Mouse (Mus musculus): ENCODE measurements around the gene 1700018B08Rik. TPM values are rescaled to one million over a fixed set of nuclear protein-coding genes. Genes with fewer than 3 reads are reported as not detected.

The 1700018B08Rik gene
- total RNA-seq, 1 experiment: 2.6 TPM

DNA sequence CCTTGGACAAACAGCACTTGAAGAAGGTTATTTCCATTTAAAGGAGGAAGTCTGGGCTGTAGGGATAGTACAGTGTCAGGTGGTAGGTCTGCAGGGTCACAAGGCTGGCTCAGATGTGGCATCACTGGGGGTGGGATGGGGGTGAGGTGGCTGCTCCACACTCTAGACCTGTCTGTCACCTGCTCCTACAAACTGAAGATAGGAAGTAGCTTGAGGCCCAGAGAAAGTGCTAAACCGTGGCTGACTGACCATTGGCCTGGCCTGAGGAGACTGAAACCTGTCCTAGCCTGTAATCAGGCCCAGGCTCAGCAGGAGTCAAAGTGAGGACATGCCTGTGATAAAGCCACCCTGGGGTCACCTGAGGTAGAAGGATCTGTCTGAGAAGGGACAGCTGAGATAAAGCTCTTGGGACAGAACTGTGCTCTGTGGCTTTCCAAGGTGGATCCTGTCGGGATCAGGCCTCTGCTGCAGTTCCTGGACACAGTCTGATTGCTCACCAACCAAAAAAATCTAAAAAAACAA lies 45.1 kb upstream of the 1700018B08Rik start:
- DNase-seq (ENCODE audit: low read depth, low spot score): no peak
- Histone ChIP-seq H3K27ac (ENCODE audit: insufficient read depth, low read depth, low read length, poor library complexity, severe bottlenecking) (no peak overlapping the region), H3K36me3 (ENCODE audit: control insufficient read depth, insufficient read depth, low read length, poor library complexity, severe bottlenecking) (peaks cover 16% of the 10 kb centered on the region; the same call in 1 of the 2 replicates), H3K9ac (ENCODE audit: insufficient read depth, low read depth, low read length, poor library complexity, severe bottlenecking) (no peak overlapping the region), H3K4me3 (ENCODE audit: insufficient read depth in 1 of 2, low read depth in 1 of 2, low read length in 2 of 2, poor library complexity in 1 of 2, severe bottlenecking in 1 of 2) (no peak overlapping the region), H3K4me1 (ENCODE audit: control insufficient read depth in 2 of 2, insufficient read depth in 2 of 2, low read length in 2 of 2, poor library complexity in 1 of 2) (peaks cover 0 to 23% of the 10 kb centered on the region in 2 experiments; a peak in 1 of 4 replicates), H3K9me3 (ENCODE audit: control insufficient read depth, insufficient read depth, low read depth, low read length) (no peaks in the 10 kb centered on the region)
- in situ Hi-C loops (cut with MboI; ENCODE audit: low sequenced_read_pairs in 2 of 2, unreplicated experiment in 2 of 2): no loop called here
- TF ChIP-seq HCFC1 (IDR thresholded peaks at IDR 0.05; ENCODE audit: borderline replicate concordance, insufficient read depth, low read length) (no peak), ZC3H11A (IDR thresholded peaks at IDR 0.05; ENCODE audit: borderline replicate concordance, low read depth, low read length) (no peak), MAFK (IDR thresholded peaks at IDR 0.05; ENCODE audit: insufficient read depth, low read depth, low read length) (no peak), CHD2 (IDR thresholded peaks at IDR 0.05; ENCODE audit: low read depth, low read length) (no peak), ZNF384 (IDR thresholded peaks at IDR 0.05; ENCODE audit: low read depth, low read length) (no peak)

DNA sequence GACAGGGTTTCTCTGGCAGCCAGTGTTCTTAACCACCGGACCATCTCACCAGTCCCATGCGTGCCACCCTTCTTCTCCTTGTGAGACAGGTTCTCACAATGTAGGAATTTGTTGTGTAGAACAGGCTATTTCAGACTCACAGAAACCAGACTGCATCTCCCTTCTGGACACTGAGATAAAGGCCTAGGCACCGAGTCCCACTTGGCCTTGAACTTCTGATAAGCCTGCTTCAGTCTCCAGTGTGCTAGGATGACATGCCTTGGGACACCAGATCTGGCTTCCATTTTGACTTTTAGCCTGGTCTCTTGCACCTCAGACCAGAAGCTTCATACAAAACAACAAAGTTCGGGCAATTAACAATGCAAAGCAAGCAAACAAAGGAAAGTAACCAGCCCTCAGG lies 44.6 kb upstream of the 1700018B08Rik start:
- Histone ChIP-seq H3K4me3 (ENCODE audit: insufficient read depth in 1 of 2, low read depth in 1 of 2, low read length in 2 of 2, poor library complexity in 1 of 2, severe bottlenecking in 1 of 2) (no peak overlapping the region), H3K27ac (ENCODE audit: insufficient read depth, low read depth, low read length, poor library complexity, severe bottlenecking) (no peak overlapping the region), H3K4me1 (ENCODE audit: control insufficient read depth in 2 of 2, insufficient read depth in 2 of 2, low read length in 2 of 2, poor library complexity in 1 of 2) (peaks cover 1 to 23% of the 10 kb centered on the region in 2 experiments; a peak in 2 of 4 replicates), H3K9me3 (ENCODE audit: control insufficient read depth, insufficient read depth, low read depth, low read length) (no peaks in the 10 kb centered on the region), H3K36me3 (ENCODE audit: control insufficient read depth, insufficient read depth, low read length, poor library complexity, severe bottlenecking) (peaks cover 11% of the 10 kb centered on the region; the same call in 1 of the 2 replicates), H3K9ac (ENCODE audit: insufficient read depth, low read depth, low read length, poor library complexity, severe bottlenecking) (no peak overlapping the region)
- no peak for TF ChIP-seq MAFK (IDR thresholded peaks at IDR 0.05; ENCODE audit: insufficient read depth, low read depth, low read length)
- no peak for TF ChIP-seq ZNF384 (IDR thresholded peaks at IDR 0.05; ENCODE audit: low read depth, low read length)
- no peak for TF ChIP-seq HCFC1 (IDR thresholded peaks at IDR 0.05; ENCODE audit: borderline replicate concordance, insufficient read depth, low read length)
- TF ChIP-seq ZC3H11A (IDR thresholded peaks at IDR 0.05; ENCODE audit: borderline replicate concordance, low read depth, low read length): no peak
- no peak for TF ChIP-seq CHD2 (IDR thresholded peaks at IDR 0.05; ENCODE audit: low read depth, low read length)
- in situ Hi-C loops (cut with MboI; ENCODE audit: low sequenced_read_pairs in 2 of 2, unreplicated experiment in 2 of 2): no loop called here
- DNase-seq (ENCODE audit: low read depth, low spot score): no peak

DNA sequence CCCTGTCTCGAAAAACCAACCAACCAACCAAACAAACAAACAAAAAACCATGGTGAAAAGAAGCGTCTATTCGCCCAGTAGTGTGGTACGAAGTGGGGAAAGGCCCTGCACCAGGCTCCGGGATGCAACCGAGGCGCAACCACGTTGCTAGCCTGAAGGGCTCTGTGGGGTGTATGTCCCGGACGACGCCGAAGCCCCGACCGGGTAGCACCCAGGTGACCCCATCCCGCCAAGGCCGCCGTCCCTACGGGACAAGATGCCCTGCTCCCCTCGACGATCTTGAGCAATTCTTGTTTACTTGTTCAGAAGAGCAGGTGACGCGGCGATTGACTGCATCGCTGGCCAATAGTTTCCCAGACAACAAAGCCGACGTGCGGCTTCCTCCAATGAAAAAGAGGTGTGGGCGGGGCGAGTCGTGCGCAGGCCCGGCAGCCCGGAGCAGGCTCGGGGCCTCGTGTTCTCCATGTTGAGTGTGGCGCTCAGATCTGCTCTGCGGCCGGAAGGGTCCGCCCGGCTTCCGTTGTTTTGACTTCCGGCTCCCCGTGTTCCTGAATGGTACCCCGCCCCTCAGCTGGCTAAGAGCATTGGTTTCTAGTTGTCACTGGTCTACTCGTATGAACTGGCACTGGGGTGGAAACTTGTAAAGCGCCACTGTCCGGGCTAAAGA lies 41.2 kb upstream of the 1700018B08Rik start:
- Histone ChIP-seq H3K9me3 (ENCODE audit: control insufficient read depth, insufficient read depth, low read depth, low read length) (no peaks in the 10 kb centered on the region), H3K27ac (ENCODE audit: insufficient read depth, low read depth, low read length, poor library complexity, severe bottlenecking) (peak overlapping the region; percentile 67), H3K4me1 (ENCODE audit: control insufficient read depth in 2 of 2, insufficient read depth in 2 of 2, low read length in 2 of 2, poor library complexity in 1 of 2) (peaks cover 2 to 16% of the 10 kb centered on the region in 2 experiments; a peak in 2 of 4 replicates), H3K4me3 (ENCODE audit: insufficient read depth in 1 of 2, low read depth in 1 of 2, low read length in 2 of 2, poor library complexity in 1 of 2, severe bottlenecking in 1 of 2) (peak overlapping the region; percentile 71 to 92), H3K36me3 (ENCODE audit: control insufficient read depth, insufficient read depth, low read length, poor library complexity, severe bottlenecking) (no peaks in the 10 kb centered on the region), H3K9ac (ENCODE audit: insufficient read depth, low read depth, low read length, poor library complexity, severe bottlenecking) (peak overlapping the region; percentile 81)
- in situ Hi-C loops (cut with MboI; ENCODE audit: low sequenced_read_pairs in 2 of 2, unreplicated experiment in 2 of 2): no loop called here
- TF ChIP-seq ZC3H11A (IDR thresholded peaks at IDR 0.05; ENCODE audit: borderline replicate concordance, low read depth, low read length): no peak
- TF ChIP-seq MAFK (IDR thresholded peaks at IDR 0.05; ENCODE audit: insufficient read depth, low read depth, low read length): no peak
- no peak for TF ChIP-seq ZNF384 (IDR thresholded peaks at IDR 0.05; ENCODE audit: low read depth, low read length)
- TF ChIP-seq HCFC1 (IDR thresholded peaks at IDR 0.05; ENCODE audit: borderline replicate concordance, insufficient read depth, low read length): peak; percentile 97
- peak; percentile 95 for TF ChIP-seq CHD2 (IDR thresholded peaks at IDR 0.05; ENCODE audit: low read depth, low read length)
- DNase-seq (ENCODE audit: low read depth, low spot score): peak; percentile 94

DNA sequence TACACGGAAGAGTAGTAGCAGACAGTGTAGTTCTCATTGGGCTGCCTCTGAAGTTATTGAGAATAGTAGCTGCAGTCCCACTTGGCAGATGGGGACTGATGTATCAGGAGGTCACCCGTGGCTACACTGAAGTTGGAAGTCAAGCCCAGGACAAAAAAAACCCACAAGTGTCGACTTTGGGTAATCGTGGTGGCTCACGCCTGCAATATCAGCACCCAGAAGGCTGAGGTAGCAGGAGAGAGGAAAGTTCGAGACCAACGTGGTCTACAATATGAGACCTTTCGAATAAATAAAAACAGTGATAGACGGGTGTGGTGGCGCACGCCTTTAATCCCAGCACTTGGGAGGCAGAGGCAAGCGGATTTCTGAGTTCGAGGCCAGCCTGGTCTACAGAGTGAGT lies 40.6 kb upstream of the 1700018B08Rik start:
- H3K4me3 ChIP-seq (ENCODE audit: insufficient read depth in 1 of 2, low read depth in 1 of 2, low read length in 2 of 2, poor library complexity in 1 of 2, severe bottlenecking in 1 of 2): peak overlapping the region; percentile 71 to 92
- no peaks in the 10 kb centered on the region for H3K36me3 ChIP-seq (ENCODE audit: control insufficient read depth, insufficient read depth, low read length, poor library complexity, severe bottlenecking)
- H3K27ac ChIP-seq (ENCODE audit: insufficient read depth, low read depth, low read length, poor library complexity, severe bottlenecking): no peak overlapping the region
- no peaks in the 10 kb centered on the region for H3K9me3 ChIP-seq (ENCODE audit: control insufficient read depth, insufficient read depth, low read depth, low read length)
- TF ChIP-seq CHD2 (IDR thresholded peaks at IDR 0.05; ENCODE audit: low read depth, low read length) (no peak), HCFC1 (IDR thresholded peaks at IDR 0.05; ENCODE audit: borderline replicate concordance, insufficient read depth, low read length) (no peak), MAFK (IDR thresholded peaks at IDR 0.05; ENCODE audit: insufficient read depth, low read depth, low read length) (no peak), ZC3H11A (IDR thresholded peaks at IDR 0.05; ENCODE audit: borderline replicate concordance, low read depth, low read length) (no peak), ZNF384 (IDR thresholded peaks at IDR 0.05; ENCODE audit: low read depth, low read length) (no peak)
- DNase-seq (ENCODE audit: low read depth, low spot score): no peak
- in situ Hi-C loops (cut with MboI; ENCODE audit: low sequenced_read_pairs in 2 of 2, unreplicated experiment in 2 of 2): no loop called here
- H3K9ac ChIP-seq (ENCODE audit: insufficient read depth, low read depth, low read length, poor library complexity, severe bottlenecking): peak overlapping the region; percentile 81
- H3K4me1 ChIP-seq (ENCODE audit: control insufficient read depth in 2 of 2, insufficient read depth in 2 of 2, low read length in 2 of 2, poor library complexity in 1 of 2): peaks cover 2 to 19% of the 10 kb centered on the region in 2 experiments; a peak in 2 of 4 replicates

Data from ES-E14 (cell line).